Mouse (Mus musculus) spleen, adult 2 months (tissue): ENCODE measurements around the gene Smc3.

Experiments
- CTCF ChIP-seq: fragments of 200-500 bp; IDR thresholded peaks from 2 replicates; pipeline ENCODE4 v1.5.1; 2011; ENCODE audit warnings: mild to moderate bottlenecking, inconsistent platforms; ENCODE audit not compliant: insufficient read depth, insufficient read length, insufficient replicate concordance; ENCODE audit errors: extremely low read depth
- POLR2A ChIP-seq: fragments of 200-500 bp; IDR thresholded peaks from 2 replicates; pipeline ENCODE4 v1.6.1; 2011; ENCODE audit warnings: low read depth, low read length, inconsistent platforms

GRCm38 (mm10) chr19:53638727-53639126, 38.5 kb downstream of the Smc3 start:
- TF ChIP-seq CTCF (no peak), POLR2A (no peak)
